In the genomic region with DNA sequence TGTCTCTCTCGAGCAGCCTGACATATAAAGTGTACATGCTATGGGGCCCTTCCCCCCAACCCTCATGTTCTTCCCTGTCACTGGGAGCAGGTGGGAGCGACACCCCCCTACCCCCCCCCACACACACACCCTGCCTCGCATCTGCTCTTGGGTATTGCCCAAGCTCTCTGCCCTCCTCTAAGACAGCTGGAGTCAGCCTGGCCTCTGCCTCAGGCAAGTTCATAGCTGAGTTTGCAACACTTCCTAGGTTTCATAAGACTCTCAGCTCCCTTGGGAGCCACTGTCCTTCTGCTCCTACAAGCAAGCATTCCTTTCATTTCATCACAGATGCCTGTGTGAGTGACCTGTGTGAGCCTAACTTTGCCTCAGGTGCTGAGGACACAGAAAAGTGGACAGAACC, we compare ENCODE assay signal across 11 mouse cellular contexts. TPM values are rescaled to one million over a fixed set of nuclear protein-coding genes. Genes with fewer than 3 reads are reported as not detected.
DNase-seq lines count a peak whose midpoint lies in the region; ATAC-seq lines count a peak whose summit lies in the region.
"Had no signal": no experiment of that assay in that cellular context is flagged by ENCODE, and none has a peak within 500 bp of the region (broad histone marks: within the 10 kb centered on the region; RNA-seq: fewer than 3 reads in every experiment).

No protein-coding gene starts in this region.

- no peaks in the 10 kb centered on the region; the same call in 1 of the 2 replicates for H3K27me3 ChIP-seq in heart, embryonic 12.5 days (replicated peaks)
- no peaks in the 10 kb centered on the region for H3K27me3 ChIP-seq in neural tube, embryonic 12.5 days (replicated peaks)

- H3K27ac ChIP-seq in heart, embryonic 12.5 days (ENCODE audit: poor library complexity, severe bottlenecking), result no peak overlapping the region
- H3K27ac ChIP-seq in neural tube, embryonic 12.5 days, result no peak overlapping the region

- H3K4me1 ChIP-seq in heart, embryonic 12.5 days (replicated peaks), result 0 out of 2 replicates have a peak, but pooled peaks cover 7% of the 10 kb centered on the region
- H3K4me1 ChIP-seq in neural tube, embryonic 12.5 days, result peaks cover 15% of the 10 kb centered on the region

- H3K9me3 ChIP-seq in heart, embryonic 12.5 days (replicated peaks), result no peaks in the 10 kb centered on the region; the same call in 1 of the 2 replicates
- H3K9me3 ChIP-seq in neural tube, embryonic 12.5 days, result no peaks in the 10 kb centered on the region

- H3K4me3 ChIP-seq in heart, embryonic 12.5 days, result no peak overlapping the region
- H3K4me3 ChIP-seq in neural tube, embryonic 12.5 days, result no peak overlapping the region

- H3K4me2 ChIP-seq in heart, embryonic 12.5 days, result no peak overlapping the region
- H3K4me2 ChIP-seq in neural tube, embryonic 12.5 days (replicated peaks), result no peak overlapping the region
- H3K4me2 ChIP-seq: heart, embryonic 11.5 days had no signal

- DNase-seq in heart, adult 11 months, result peak; percentile 96
- DNase-seq in neural tube, embryonic 10.5 days (ENCODE audit: extremely low spot score, low spot score), result no peak
- peak; percentile 86 for DNase-seq in gonadal fat pad, adult 2 months (ENCODE audit: low read depth)
- DNase-seq in yolk sac, embryonic 10.5 days (ENCODE audit: low spot score), result peak; percentile 64
- DNase-seq in cerebellum, postnatal 25 days, result no peak
- DNase-seq: thymus, postnatal 25 days had no signal

- H3K9ac ChIP-seq in heart, embryonic 12.5 days, result no peak overlapping the region
- no peak overlapping the region for H3K9ac ChIP-seq in neural tube, embryonic 12.5 days

- no peaks in the 10 kb centered on the region for H3K36me3 ChIP-seq in heart, embryonic 12.5 days
- no peaks in the 10 kb centered on the region for H3K36me3 ChIP-seq in neural tube, embryonic 12.5 days

- 56% methylated on average over 3 of the region's 3 CpGs for WGBS in heart, embryonic 12.5 days
- 44% methylated on average over 3 of the region's 3 CpGs for WGBS in neural tube, embryonic 12.5 days

- no peak for ATAC-seq in heart, embryonic 12.5 days (ENCODE audit: insufficient number of reproducible peaks, low FRiP score)
- 0 out of 2 replicates have a peak, but pooled peaks have one; percentile 29 for ATAC-seq in neural tube, embryonic 12.5 days (ENCODE audit: low FRiP score, low read depth)
- ATAC-seq: forebrain, embryonic 14.5 days; hindbrain, embryonic 16.5 days had no signal

RNA-seq across cellular contexts. Expression of a gene that starts 12.2 kb away (rescaled TPM):
- 22.3 and 24.6 TPM in 2 replicates for polyA plus RNA-seq in heart, embryonic 12.5 days (2016; fragmentation: Nextera tagmentation; extraction: Ambion mirVana)
- polyA plus RNA-seq in neural tube, embryonic 12.5 days (2016; fragmentation: Nextera tagmentation; extraction: Ambion mirVana), result 32.0 and 40.8 TPM in 2 replicates
- 438 and 659 TPM in 2 replicates for polyA plus RNA-seq in gonadal fat pad, adult 2 months (2012; rRNA removed)

RNA-seq across cellular contexts. Expression of a gene that starts 25.0 kb away (rescaled TPM):
- polyA plus RNA-seq in heart, embryonic 12.5 days (2016; fragmentation: Nextera tagmentation; extraction: Ambion mirVana), result not detected in 2 replicates
- 0.19 and 0.32 TPM in 2 replicates for polyA plus RNA-seq in neural tube, embryonic 12.5 days (2016; fragmentation: Nextera tagmentation; extraction: Ambion mirVana)
- polyA plus RNA-seq in gonadal fat pad, adult 2 months (2012; rRNA removed), result 0.09 TPM in 1 of 2 replicates, not detected in the other
- polyA plus RNA-seq: heart, embryonic 11.5 days had no signal

RNA-seq across cellular contexts. Expression of a gene that starts 29.8 kb away (rescaled TPM):
- 28.4 and 31.8 TPM in 2 replicates for polyA plus RNA-seq in heart, embryonic 12.5 days (2016; fragmentation: Nextera tagmentation; extraction: Ambion mirVana)
- polyA plus RNA-seq in neural tube, embryonic 12.5 days (2016; fragmentation: Nextera tagmentation; extraction: Ambion mirVana), result 54.9 and 55.5 TPM in 2 replicates
- 26.6 and 33.9 TPM in 2 replicates for polyA plus RNA-seq in gonadal fat pad, adult 2 months (2012; rRNA removed)

Comparison
In these comparisons a context has a peak if more than half of its experiments do, and no peak if none do; other contexts are left out.
1. DNase-seq: peak in heart, adult 11 months (single experiment), gonadal fat pad, adult 2 months (single experiment) and yolk sac, embryonic 10.5 days (single experiment); none in neural tube, embryonic 10.5 days (single experiment) and cerebellum, postnatal 25 days (0 of 2).
2. RNA of a gene that starts 12.2 kb away (polyA plus RNA-seq): 438 to 659 TPM in gonadal fat pad, adult 2 months; 32.0 to 40.8 TPM in neural tube, embryonic 12.5 days and 22.3 to 24.6 TPM in heart, embryonic 12.5 days; every median in the first group is over 10 times any median in the second.